Comparison of ENCODE assay signal across 8 mouse cellular contexts in the genomic region with DNA sequence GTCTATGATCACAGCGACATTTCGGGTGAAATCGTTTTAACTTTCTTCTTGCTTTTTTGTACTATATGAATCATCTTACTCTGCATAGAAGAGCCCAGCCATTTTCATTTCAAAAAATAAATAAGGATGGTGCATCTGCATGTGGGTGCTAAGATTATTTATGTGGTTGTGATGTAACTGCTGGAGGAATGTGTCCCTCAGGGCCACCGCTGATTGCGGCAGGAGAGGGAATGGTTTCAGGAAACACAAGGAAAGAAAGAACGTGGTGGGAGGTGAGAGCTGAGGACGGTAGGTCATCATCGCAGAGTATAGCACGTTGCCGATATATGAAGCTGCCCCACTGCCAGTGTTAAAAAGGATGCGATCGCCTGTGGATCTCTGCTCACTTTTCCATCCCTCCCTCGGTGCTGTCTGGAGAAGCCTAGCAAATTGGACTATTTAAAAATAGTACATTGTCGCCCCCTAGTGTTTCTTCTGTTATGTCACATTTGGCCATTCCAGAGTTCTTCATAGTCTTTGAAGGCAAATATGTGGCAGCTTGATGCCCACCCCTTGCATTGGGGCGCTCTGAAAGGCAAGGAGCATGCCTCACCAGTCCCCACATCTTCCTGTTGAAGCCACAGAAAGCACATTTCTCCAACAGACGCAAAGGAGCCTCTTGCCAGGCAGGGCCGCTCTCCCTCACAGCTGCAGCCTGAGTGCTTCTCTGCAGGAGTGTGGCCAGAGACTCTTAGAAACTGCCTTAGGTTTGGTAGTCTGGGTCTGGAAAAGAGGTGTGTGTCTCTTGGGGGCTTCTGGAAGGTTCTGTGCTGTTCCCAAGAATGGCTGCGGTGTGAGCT.
A peak's percentile ranks its signal among the peaks of the same experiment; 100 is the strongest.
DNase-seq lines count a peak whose midpoint lies in the region; ATAC-seq and TF ChIP-seq lines count a peak whose summit lies in the region.

No protein-coding gene starts in this region.

- no peaks in the 10 kb centered on the region for H3K4me1 ChIP-seq in thymus, adult 2 months (replicated peaks; ENCODE audit: control insufficient read depth, insufficient read depth, low read length)
- H3K4me1 ChIP-seq in heart, embryonic 15.5 days (replicated peaks) = peaks cover 7% of the 10 kb centered on the region; the same call in 1 of the 2 replicates
- H3K4me1 ChIP-seq in liver, embryonic 11.5 days (replicated peaks; ENCODE audit: control insufficient read depth, insufficient read depth, low read length) = 0 out of 2 replicates have a peak, but pooled peaks cover 3% of the 10 kb centered on the region

- no peaks in the 10 kb centered on the region for H3K27me3 ChIP-seq in thymus, adult 2 months (ENCODE audit: control insufficient read depth, insufficient read depth, low read length)
- no peaks in the 10 kb centered on the region for H3K27me3 ChIP-seq in heart, embryonic 15.5 days
- H3K27me3 ChIP-seq in liver, embryonic 11.5 days (replicated peaks; ENCODE audit: control insufficient read depth, insufficient read depth, low read length) = no peaks in the 10 kb centered on the region

- no peak overlapping the region for H3K9ac ChIP-seq in heart, embryonic 15.5 days
- H3K9ac ChIP-seq in liver, embryonic 11.5 days (ENCODE audit: low read depth, low read length) = no peak overlapping the region

- H3K9me3 ChIP-seq in heart, embryonic 15.5 days (replicated peaks) = no peaks in the 10 kb centered on the region
- no peaks in the 10 kb centered on the region for H3K9me3 ChIP-seq in liver, embryonic 11.5 days (ENCODE audit: control insufficient read depth, low read length)

- TF ChIP-seq POLR2A in thymus, adult 2 months (IDR thresholded peaks at IDR 0.05; ENCODE audit: control insufficient read depth, extremely low read depth, insufficient read depth, low read length, poor library complexity) = no peak

- no peak overlapping the region for H3K4me3 ChIP-seq in thymus, adult 2 months (ENCODE audit: control insufficient read depth, insufficient read depth, low read length)
- no peak overlapping the region for H3K4me3 ChIP-seq in heart, embryonic 15.5 days
- no peak overlapping the region for H3K4me3 ChIP-seq in liver, embryonic 11.5 days (ENCODE audit: low read depth, low read length)

- H3K4me2 ChIP-seq in heart, embryonic 15.5 days = peak overlapping the region; percentile 38; the same call in 1 of the 2 replicates
- H3K4me2 ChIP-seq in liver, embryonic 11.5 days = no peak overlapping the region

- WGBS in thymus, adult 2 months = 50% methylated on average over 18 of the region's 18 CpGs
- 41% methylated on average over 18 of the region's 18 CpGs for WGBS in heart, embryonic 15.5 days
- WGBS in liver, embryonic 11.5 days = 48% methylated on average over 18 of the region's 18 CpGs

- DNase-seq in thymus, postnatal 25 days = peak; percentile 3
- DNase-seq in thymus, adult 2 months = no peak
- peak; percentile 92 for DNase-seq in embryo, embryonic 10.5 days (ENCODE audit: low spot score)
- DNase-seq in kidney, postnatal 10 days = peak; percentile 54
- DNase-seq in liver, embryonic 11.5 days (ENCODE audit: low spot score) = no peak
- DNase-seq in retina, embryonic 14.5 days (ENCODE audit: low spot score) = peak; percentile 95
- DNase-seq in gastrocnemius, adult 8-10 months (ENCODE audit: low spot score in 2 of 2) = no peak

- no peak for ATAC-seq in heart, embryonic 15.5 days (replicated peaks; ENCODE audit: insufficient number of reproducible peaks, insufficient read depth, low FRiP score, low read depth)
- 0 out of 2 replicates have a peak, but pooled peaks have one; percentile 29 for ATAC-seq in liver, embryonic 11.5 days (replicated peaks; ENCODE audit: low FRiP score)

- H3K36me3 ChIP-seq in thymus, adult 2 months (ENCODE audit: control insufficient read depth, insufficient read depth, low read length) = no peaks in the 10 kb centered on the region
- no peaks in the 10 kb centered on the region for H3K36me3 ChIP-seq in heart, embryonic 15.5 days
- H3K36me3 ChIP-seq in liver, embryonic 11.5 days (ENCODE audit: control insufficient read depth, insufficient read depth, low read length) = no peaks in the 10 kb centered on the region

- no peak for TF ChIP-seq CTCF in thymus, adult 2 months (IDR thresholded peaks at IDR 0.05; ENCODE audit: borderline replicate concordance, control insufficient read depth, extremely low read depth, insufficient read depth, low read length, poor library complexity)

- no peak overlapping the region for H3K27ac ChIP-seq in thymus, adult 2 months (ENCODE audit: control insufficient read depth, insufficient read depth, low read length)
- no peak overlapping the region for H3K27ac ChIP-seq in heart, embryonic 15.5 days
- no peak overlapping the region for H3K27ac ChIP-seq in liver, embryonic 11.5 days (ENCODE audit: low read depth, low read length)

Comparison
In these comparisons a context has a peak if more than half of its experiments do, and no peak if none do; other contexts are left out.
1. DNase-seq: peak in thymus, postnatal 25 days (single experiment), embryo, embryonic 10.5 days (single experiment), kidney, postnatal 10 days (single experiment) and retina, embryonic 14.5 days (single experiment); none in thymus, adult 2 months (single experiment), liver, embryonic 11.5 days (single experiment) and gastrocnemius, adult 8-10 months (0 of 2).